ENCODE assay signal across 20 mouse cellular contexts in the genomic region with DNA sequence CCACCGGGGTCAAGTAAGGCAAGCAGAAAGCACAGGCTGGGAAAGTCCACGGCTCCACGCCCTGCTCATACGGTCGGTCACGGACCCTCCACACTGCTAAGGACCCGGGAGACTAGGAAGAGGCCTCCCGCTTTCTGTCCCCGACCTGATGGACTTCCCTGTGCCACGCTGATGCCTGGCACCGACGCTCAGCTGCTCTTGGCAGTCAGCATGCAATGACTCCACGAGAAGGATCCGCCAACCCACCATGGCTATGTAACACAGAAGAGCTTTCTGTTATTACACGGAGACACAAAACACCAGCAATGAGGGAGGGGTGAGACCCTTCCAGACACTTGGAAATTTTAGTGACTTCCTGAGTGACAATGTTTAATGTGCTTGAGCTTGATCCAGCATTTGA.
"Had no signal": no experiment of that assay in that cellular context is flagged by ENCODE, and none has a peak within 500 bp of the region (broad histone marks: within the 10 kb centered on the region; RNA-seq: fewer than 3 reads in every experiment).

No protein-coding gene starts in this region.

- H3K4me3 ChIP-seq: limb, embryonic 10.5 days; limb, embryonic 13.5 days; liver, embryonic 12.5 days; liver, embryonic 15.5 days; lung, embryonic 15.5 days; megakaryocyte, embryonic 14.5 days; midbrain, embryonic 10.5 days; midbrain, embryonic 13.5 days; myocyte; neural tube, embryonic 13.5 days had no signal

- DNase-seq: kidney, adult 2 months; kidney, postnatal 25 days; liver; lung, adult 18-20 months; lung, postnatal 10 days; lung, postnatal 36 days; retina, postnatal 1 day; right cerebral cortex, postnatal 25 days; thymus, postnatal 25 days had no signal

- H3K27ac ChIP-seq: kidney, postnatal 0 days; limb, embryonic 10.5 days; limb, embryonic 13.5 days; liver, embryonic 12.5 days; liver, embryonic 15.5 days; lung, embryonic 15.5 days; midbrain, embryonic 10.5 days; midbrain, embryonic 13.5 days; neural tube, embryonic 13.5 days had no signal
